13 mouse cellular contexts compared by ENCODE assay signal in the genomic region with DNA sequence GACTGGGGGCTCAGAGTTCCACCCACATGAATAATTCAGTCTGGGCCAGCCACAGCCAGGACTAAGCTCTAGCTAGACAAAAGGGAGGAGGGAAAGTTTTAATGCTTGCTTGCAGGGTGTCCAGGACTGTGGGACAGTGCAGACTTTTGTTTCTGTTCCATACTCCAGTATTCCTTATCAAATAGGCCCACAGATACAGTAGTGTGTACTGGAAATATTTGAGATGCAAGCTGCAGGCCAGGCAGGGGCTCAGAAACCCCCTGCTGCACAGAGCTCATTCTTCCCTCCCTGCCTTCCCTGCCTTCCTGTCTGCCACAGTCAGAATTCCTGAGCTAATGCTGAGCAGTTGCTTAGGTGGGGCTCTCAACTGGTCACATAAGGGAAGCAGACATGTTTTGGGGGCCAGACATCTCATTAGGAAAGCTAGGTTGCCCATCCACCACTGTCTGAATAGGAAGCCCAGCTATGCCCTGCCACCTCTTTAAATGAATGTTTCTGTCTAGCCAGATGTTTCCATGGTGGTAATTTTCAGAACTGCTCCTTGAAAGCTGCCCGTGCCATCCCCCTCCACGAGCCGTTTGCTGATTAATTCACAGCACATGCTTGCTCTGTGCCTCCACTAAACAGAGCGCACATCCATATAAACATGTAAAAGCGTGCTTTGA.
DNase-seq lines count a peak whose midpoint lies in the region; ATAC-seq lines count a peak whose summit lies in the region.
"Had no signal": no experiment of that assay in that cellular context is flagged by ENCODE, and none has a peak within 500 bp of the region (broad histone marks: within the 10 kb centered on the region; RNA-seq: fewer than 3 reads in every experiment).

No protein-coding gene starts in this region.

- peak; percentile 53; the same call in 1 of the 2 replicates for ATAC-seq in embryonic facial prominence, embryonic 14.5 days (ENCODE audit: low read depth)
- ATAC-seq in hindbrain, embryonic 13.5 days (ENCODE audit: low FRiP score): peak; percentile 65; the same call in 1 of the 2 replicates
- ATAC-seq in midbrain, embryonic 12.5 days (ENCODE audit: low FRiP score, low read depth): peak; percentile 71

- peaks cover 40% of the 10 kb centered on the region for H3K4me1 ChIP-seq in heart, embryonic 10.5 days
- H3K4me1 ChIP-seq in embryonic facial prominence, embryonic 14.5 days (ENCODE audit: control insufficient read depth, insufficient read depth, low read length): peaks cover 23% of the 10 kb centered on the region
- H3K4me1 ChIP-seq in hindbrain, embryonic 13.5 days (replicated peaks): peaks cover 21% of the 10 kb centered on the region
- peaks cover 21% of the 10 kb centered on the region for H3K4me1 ChIP-seq in midbrain, embryonic 12.5 days
- H3K4me1 ChIP-seq: liver, embryonic 15.5 days had no signal

- no peak overlapping the region for H3K4me3 ChIP-seq in heart, embryonic 10.5 days
- H3K4me3 ChIP-seq in embryonic facial prominence, embryonic 14.5 days (ENCODE audit: low read depth, low read length): no peak overlapping the region
- H3K4me3 ChIP-seq in hindbrain, embryonic 13.5 days: no peak overlapping the region
- H3K4me3 ChIP-seq in midbrain, embryonic 12.5 days: no peak overlapping the region
- H3K4me3 ChIP-seq: liver, embryonic 15.5 days; megakaryocyte, embryonic 14.5 days had no signal

- intact Hi-C loops in heart, postnatal 14 days (cut with DNase I): no loop called here

- peak overlapping the region; percentile 37 for H3K27ac ChIP-seq in heart, embryonic 10.5 days
- peak overlapping the region; percentile 56 for H3K27ac ChIP-seq in embryonic facial prominence, embryonic 14.5 days (replicated peaks; ENCODE audit: low read depth, low read length)
- H3K27ac ChIP-seq in hindbrain, embryonic 13.5 days: peak overlapping the region; percentile 78
- H3K27ac ChIP-seq in midbrain, embryonic 12.5 days (replicated peaks): peak overlapping the region; percentile 82
- H3K27ac ChIP-seq: liver, embryonic 15.5 days had no signal

- H3K27me3 ChIP-seq in heart, embryonic 10.5 days (ENCODE audit: insufficient read depth, poor library complexity, severe bottlenecking): no peaks in the 10 kb centered on the region
- no peaks in the 10 kb centered on the region for H3K27me3 ChIP-seq in embryonic facial prominence, embryonic 14.5 days (replicated peaks; ENCODE audit: control insufficient read depth, insufficient read depth, low read length)
- H3K27me3 ChIP-seq in hindbrain, embryonic 13.5 days: no peaks in the 10 kb centered on the region
- no peaks in the 10 kb centered on the region for H3K27me3 ChIP-seq in midbrain, embryonic 12.5 days
- H3K27me3 ChIP-seq: liver, embryonic 15.5 days had no signal

- 72% methylated on average over 5 of the region's 5 CpGs for WGBS in heart, embryonic 10.5 days
- 30% methylated on average over 5 of the region's 5 CpGs for WGBS in embryonic facial prominence, embryonic 14.5 days
- WGBS in hindbrain, embryonic 13.5 days: 25% methylated on average over 5 of the region's 5 CpGs
- WGBS in midbrain, embryonic 12.5 days: 23% methylated on average over 5 of the region's 5 CpGs

- H3K4me2 ChIP-seq in embryonic facial prominence, embryonic 14.5 days (ENCODE audit: low read depth, low read length): no peak overlapping the region
- H3K4me2 ChIP-seq in hindbrain, embryonic 13.5 days: no peak overlapping the region; the same call in 1 of the 2 replicates
- 0 out of 2 replicates have a peak overlapping the region, but pooled peaks have one; percentile 2 for H3K4me2 ChIP-seq in midbrain, embryonic 12.5 days (replicated peaks)
- H3K4me2 ChIP-seq: liver, embryonic 15.5 days had no signal

- H3K9me3 ChIP-seq in heart, embryonic 10.5 days: no peaks in the 10 kb centered on the region
- H3K9me3 ChIP-seq in embryonic facial prominence, embryonic 14.5 days (ENCODE audit: control insufficient read depth, low read length): no peaks in the 10 kb centered on the region
- no peaks in the 10 kb centered on the region for H3K9me3 ChIP-seq in hindbrain, embryonic 13.5 days
- H3K9me3 ChIP-seq in midbrain, embryonic 12.5 days: no peaks in the 10 kb centered on the region
- H3K9me3 ChIP-seq: liver, embryonic 15.5 days had no signal

- H3K36me3 ChIP-seq in heart, embryonic 10.5 days: peaks cover 15% of the 10 kb centered on the region; the same call in 1 of the 2 replicates
- peaks cover 13% of the 10 kb centered on the region for H3K36me3 ChIP-seq in embryonic facial prominence, embryonic 14.5 days (ENCODE audit: control insufficient read depth, insufficient read depth, low read length)
- peaks cover 19% of the 10 kb centered on the region for H3K36me3 ChIP-seq in hindbrain, embryonic 13.5 days
- H3K36me3 ChIP-seq in midbrain, embryonic 12.5 days: peaks cover 12% of the 10 kb centered on the region; the same call in 1 of the 2 replicates
- H3K36me3 ChIP-seq: liver, embryonic 15.5 days had no signal

- DNase-seq in heart, embryonic 10.5 days (ENCODE audit: low spot score): no peak
- DNase-seq in heart, postnatal 14 days: no peak
- peak; percentile 61 for DNase-seq in embryonic facial prominence, embryonic 14.5 days (ENCODE audit: low spot score)
- DNase-seq in cerebellum, adult 9-11 months: no peak
- DNase-seq in adrenal gland, adult 2 months: no peak
- DNase-seq in left cerebral cortex, adult 8-10 months (ENCODE audit: low spot score in 2 of 2): no peak
- DNase-seq: adrenal gland, adult 8-10 months; heart, postnatal 10 days; thymus, postnatal 4 days had no signal

- no peak overlapping the region for H3K9ac ChIP-seq in embryonic facial prominence, embryonic 14.5 days (ENCODE audit: low read depth, low read length)
- H3K9ac ChIP-seq in hindbrain, embryonic 13.5 days: 0 out of 2 replicates have a peak overlapping the region, but pooled peaks have one; percentile 51
- H3K9ac ChIP-seq in midbrain, embryonic 12.5 days (replicated peaks): 0 out of 2 replicates have a peak overlapping the region, but pooled peaks have one; percentile 28
- H3K9ac ChIP-seq: liver, embryonic 15.5 days had no signal
